Mouse (Mus musculus) ES-E14 (cell line): ENCODE measurements around the gene Hectd3.

Experiments
- CHD2 ChIP-seq: IDR thresholded peaks from 2 replicates; pipeline ENCODE4 v1.6.1; 2014; ENCODE audit warnings: mild to moderate bottlenecking, low read depth, low read length, inconsistent platforms
- HCFC1 ChIP-seq: IDR thresholded peaks from 2 replicates; pipeline ENCODE4 v1.6.1; 2012; ENCODE audit warnings: low read length, inconsistent platforms, borderline replicate concordance; ENCODE audit not compliant: insufficient read depth
- MAFK ChIP-seq: IDR thresholded peaks from 2 replicates; pipeline ENCODE4 v1.6.1; 2014; ENCODE audit warnings: mild to moderate bottlenecking, low read depth, low read length, inconsistent platforms; ENCODE audit not compliant: insufficient read depth
- ZC3H11A ChIP-seq: IDR thresholded peaks from 2 replicates; pipeline ENCODE4 v1.6.1; 2012; ENCODE audit warnings: low read depth, mild to moderate bottlenecking, inconsistent platforms, low read length, borderline replicate concordance
- ZNF384 ChIP-seq: IDR thresholded peaks from 2 replicates; pipeline ENCODE4 v1.6.1; 2012; ENCODE audit warnings: low read depth, low read length, inconsistent platforms

DNA sequence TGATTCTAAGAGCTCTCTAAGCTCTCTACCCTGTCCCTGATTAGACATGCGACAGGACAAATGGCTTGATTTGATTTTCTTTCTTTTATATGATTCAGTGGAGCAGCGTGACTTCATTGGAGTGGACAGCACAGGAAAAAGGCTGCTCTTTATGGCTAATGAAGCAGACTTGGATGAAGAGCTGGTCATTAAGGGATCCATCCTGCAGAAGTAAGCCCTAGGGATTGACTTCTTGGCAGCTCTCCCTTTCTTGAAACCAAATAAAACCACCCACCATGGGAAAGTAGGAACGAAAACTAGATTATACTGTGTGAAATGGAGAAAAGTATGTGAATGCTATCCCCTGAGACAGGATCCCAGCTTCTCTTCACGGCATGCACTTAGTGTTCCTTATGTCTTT, 57.5 kb downstream of the Hectd3 start:
- TF ChIP-seq ZC3H11A (no peak), ZNF384 (no peak), MAFK (no peak), HCFC1 (no peak), CHD2 (no peak)
